Mouse (Mus musculus) intestine, embryonic 14.5 days (tissue): ENCODE results near the gene Pigo. TPM values are rescaled to one million over a fixed set of nuclear protein-coding genes. Genes with fewer than 3 reads are reported as not detected.

Source experiments
- ATAC-seq: fragments of 200-750 bp; cut with Nextera tagmentation; replicated peaks from 2 replicates; pipeline ENCODE4 v1.8.0; 2017; ENCODE audit warnings: low read depth, moderate number of reproducible peaks, moderate TSS enrichment, moderate library complexity; ENCODE audit not compliant: low FRiP score, low TSS enrichment
- DNase-seq: peaks from one replicate; pipeline ENCODE4 v3.0.0-alpha.2; 2018; ENCODE audit warnings: low spot score
- H3K27ac ChIP-seq: fragments of 300-500 bp; sonication (generic); 2 replicates; pipeline ENCODE4 v1.5.1; 2014; ENCODE audit warnings: low read depth, mild to moderate bottlenecking, control low read depth
- H3K27me3 ChIP-seq: fragments of 300-500 bp; sonication (generic); replicated peaks from 2 replicates; pipeline ENCODE4 v1.6.1; 2014; ENCODE audit warnings: low read length, control low read depth; ENCODE audit not compliant: control insufficient read depth, insufficient read depth
- H3K36me3 ChIP-seq: fragments of 300-500 bp; sonication (generic); 2 replicates; pipeline ENCODE4 v1.6.1; 2014; ENCODE audit warnings: low read length, control low read depth; ENCODE audit not compliant: control insufficient read depth, insufficient read depth
- H3K4me1 ChIP-seq: fragments of 300-500 bp; sonication (generic); replicated peaks from 2 replicates; pipeline ENCODE4 v1.6.1; 2014; ENCODE audit warnings: low read length, control low read depth, mixed read lengths; ENCODE audit not compliant: control insufficient read depth, insufficient read depth
- H3K4me2 ChIP-seq: fragments of 300-500 bp; sonication (generic); 2 replicates; pipeline ENCODE4 v1.6.1; 2014; ENCODE audit warnings: low read length
- H3K4me3 ChIP-seq: fragments of 300-500 bp; sonication (generic); 2 replicates; pipeline ENCODE4 v1.5.1; 2014; ENCODE audit warnings: low read depth, low read length, control low read depth, mixed read lengths
- H3K9ac ChIP-seq: fragments of 300-500 bp; sonication (generic); 2 replicates; pipeline ENCODE4 v1.6.1; 2014; ENCODE audit warnings: mild to moderate bottlenecking, low read length
- H3K9me3 ChIP-seq: fragments of 300-500 bp; sonication (generic); 2 replicates; pipeline ENCODE4 v1.6.1; 2016; ENCODE audit warnings: low read length, control low read depth; ENCODE audit not compliant: control insufficient read depth
- WGBS: fragments of 180-500 bp; shearing (Covaris S2); extraction: QIAGEN DNeasy Blood & Tissue Kit; methylation state at CpG from one replicate; pipeline ENCODE4 v1.1.7; 2014; 5-methylcytosine and 5-hydroxymethylcytosine counted together
- polyA plus RNA-seq: library from polyadenylated mRNA; unstranded; fragments of >200 nt; fragmentation: Nextera tagmentation; extraction: Ambion mirVana; gene quantifications from 2 replicates; pipeline ENCODE4 v1.2.1, GENCODE M21; 2014

Gene Pigo
- polyA plus RNA-seq, 1 experiment from 2014 or later = 22.6 TPM

GRCm38 (mm10) chr4:42972952-42973351 is 52.7 kb downstream of the Pigo start:
- no peak overlapping the region for H3K4me2 ChIP-seq
- H3K4me3 ChIP-seq = no peak overlapping the region
- WGBS = 69% methylated on average over 4 of the region's 4 CpGs

GRCm38 (mm10) chr4:42969304-42969703 is 56.3 kb downstream of the Pigo start, which contains the start of gene 1700022I11Rik:
1700022I11Rik (plus strand) TSS chr4:42969604.
- Histone ChIP-seq H3K27ac (no peak within 1 kb of the TSS), H3K9me3 (no peaks in the 10 kb centered on the region), H3K4me1 (0 out of 2 replicates have a peak, but pooled peaks cover 5% of the 10 kb centered on the region), H3K4me3 (no peak within 1 kb of the TSS), H3K36me3 (no peaks in the 10 kb centered on the region), H3K4me2 (no peak within 1 kb of the TSS), H3K27me3 (no peaks in the 10 kb centered on the region), H3K9ac (no peak within 1 kb of the TSS)
- DNase-seq (no peak), ATAC-seq (no peak)
- 93% methylated on average over 4 of the region's 4 CpGs for WGBS

More at GRCm38 (mm10) chr4:42972952-42973351, 52.7 kb downstream of the Pigo start:
- Histone ChIP-seq H3K27me3 (no peaks in the 10 kb centered on the region), H3K36me3 (no peaks in the 10 kb centered on the region; the same call in 1 of the 2 replicates), H3K9ac (no peak overlapping the region), H3K4me1 (no peaks in the 10 kb centered on the region), H3K9me3 (no peaks in the 10 kb centered on the region), H3K27ac (no peak overlapping the region)
- DNase-seq = no peak
- ATAC-seq = no peak

Other genes with a start within 250 kb of the Pigo start
- not detected in 2 replicates for gene Fam205a1, start 171.9 kb downstream of the Pigo start, polyA plus RNA-seq
- 0.14 TPM in 1 of 2 replicates, not detected in the other for gene Gm12394, start 169.0 kb downstream of the Pigo start, polyA plus RNA-seq
- gene Fam205c, start 151.6 kb downstream of the Pigo start, polyA plus RNA-seq = 0.43 and 0.81 TPM in 2 replicates
- 1.6 and 1.9 TPM in 2 replicates for gene Phf24, start 109.2 kb downstream of the Pigo start, polyA plus RNA-seq
- 7.3 and 7.4 TPM in 2 replicates for gene Dnajb5, start 76.0 kb downstream of the Pigo start, polyA plus RNA-seq
- gene 1700022I11Rik, start 56.2 kb downstream of the Pigo start, polyA plus RNA-seq = 0.44 and 0.97 TPM in 2 replicates
- 481 and 510 TPM in 2 replicates for gene Vcp, start 25.3 kb downstream of the Pigo start, polyA plus RNA-seq
- gene Fancg, start 15.3 kb downstream of the Pigo start, polyA plus RNA-seq = 16.6 and 17.8 TPM in 2 replicates
- 332 and 361 TPM in 2 replicates for gene Stoml2, start 5.9 kb upstream of the Pigo start, polyA plus RNA-seq
- 5.1 and 7.1 TPM in 2 replicates for gene Fam214b, start 20.4 kb upstream of the Pigo start, polyA plus RNA-seq
- 10.0 and 10.2 TPM in 2 replicates for gene Unc13b, start 33.1 kb upstream of the Pigo start, polyA plus RNA-seq
- 0.62 and 0.70 TPM in 2 replicates for gene Atp8b5, start 241.3 kb upstream of the Pigo start, polyA plus RNA-seq